Mouse (Mus musculus) heart, postnatal 0 days (tissue): ENCODE results near the gene Pigk. TPM values are rescaled to one million over a fixed set of nuclear protein-coding genes. Genes with fewer than 3 reads are reported as not detected.
A peak's percentile ranks its signal among the peaks of the same experiment; 100 is the strongest.

ENCODE experiments used
- ATAC-seq: fragments of 200-750 bp; cut with Nextera tagmentation; 2 replicates; pipeline ENCODE4 v1.8.0; 2017; ENCODE audit warnings: low read depth, moderate number of reproducible peaks, moderate library complexity; ENCODE audit not compliant: insufficient read depth
- DNase-seq: peaks from one replicate; pipeline ENCODE4 v3.0.0-alpha.2; 2016; ENCODE audit warnings: low spot score
- H3K27ac ChIP-seq: fragments of 300-500 bp; sonication (generic); 2 replicates; pipeline ENCODE4 v1.5.1; 2014; ENCODE audit warnings: low read depth, mild to moderate bottlenecking
- H3K27me3 ChIP-seq: fragments of 300-500 bp; sonication (generic); 2 replicates; pipeline ENCODE4 v1.6.1; 2014; ENCODE audit warnings: low read length, mixed read lengths; ENCODE audit not compliant: control insufficient read depth, insufficient read depth
- H3K36me3 ChIP-seq: fragments of 300-500 bp; sonication (generic); replicated peaks from 2 replicates; pipeline ENCODE4 v1.6.1; 2014; ENCODE audit warnings: low read length, mixed read lengths; ENCODE audit not compliant: control insufficient read depth, insufficient read depth
- H3K4me1 ChIP-seq: fragments of 300-500 bp; sonication (generic); 2 replicates; pipeline ENCODE4 v1.6.1; 2014; ENCODE audit warnings: antibody characterized with exemption; ENCODE audit not compliant: control insufficient read depth, insufficient read depth
- H3K4me2 ChIP-seq: fragments of 300-500 bp; sonication (generic); 2 replicates; pipeline ENCODE4 v1.6.1; 2014; ENCODE audit warnings: low read depth, mild to moderate bottlenecking, low read length, moderate library complexity
- H3K4me3 ChIP-seq: fragments of 300-500 bp; sonication (generic); 2 replicates; pipeline ENCODE4 v1.5.1; 2014; ENCODE audit warnings: low read depth, low read length
- H3K9ac ChIP-seq: fragments of 300-500 bp; sonication (generic); replicated peaks from 2 replicates; pipeline ENCODE4 v1.6.1; 2014; ENCODE audit warnings: low read depth, low read length, mixed read lengths
- H3K9me3 ChIP-seq: fragments of 300-500 bp; sonication (generic); replicated peaks from 2 replicates; pipeline ENCODE4 v1.6.1; 2016; ENCODE audit warnings: low read length; ENCODE audit not compliant: control insufficient read depth
- CTCF ChIP-seq: IDR thresholded peaks from 2 replicates; pipeline ENCODE4 v1.5.1; 2016; ENCODE audit warnings: antibody characterized with exemption, control low read depth, low read depth
- EP300 ChIP-seq: IDR thresholded peaks from 2 replicates; pipeline ENCODE4 v1.6.1; 2016; ENCODE audit warnings: antibody characterized with exemption, low read depth
- WGBS: fragments of 180-500 bp; shearing (Covaris S2); extraction: QIAGEN DNeasy Blood & Tissue Kit; methylation state at CpG from one replicate; pipeline ENCODE4 v1.1.7; 2014; 5-methylcytosine and 5-hydroxymethylcytosine counted together
- polyA plus RNA-seq: library from polyadenylated mRNA; unstranded; fragments of >200 nt; fragmentation: Nextera tagmentation; extraction: Ambion mirVana; gene quantifications from 2 replicates; pipeline ENCODE4 v1.2.1, GENCODE M21; 2015
- total RNA-seq: library from RNA; depleted of rRNA; stranded (reverse); fragments of >200 nt; gene quantifications from 2 replicates; pipeline ENCODE4 v1.2.3, GENCODE M21; 2014; ENCODE audit warnings: low replicate concordance

Pigk gene
- total and polyA plus RNA-seq, 2 experiments from 2014 or later: 17.8 to 28.4 TPM

DNA sequence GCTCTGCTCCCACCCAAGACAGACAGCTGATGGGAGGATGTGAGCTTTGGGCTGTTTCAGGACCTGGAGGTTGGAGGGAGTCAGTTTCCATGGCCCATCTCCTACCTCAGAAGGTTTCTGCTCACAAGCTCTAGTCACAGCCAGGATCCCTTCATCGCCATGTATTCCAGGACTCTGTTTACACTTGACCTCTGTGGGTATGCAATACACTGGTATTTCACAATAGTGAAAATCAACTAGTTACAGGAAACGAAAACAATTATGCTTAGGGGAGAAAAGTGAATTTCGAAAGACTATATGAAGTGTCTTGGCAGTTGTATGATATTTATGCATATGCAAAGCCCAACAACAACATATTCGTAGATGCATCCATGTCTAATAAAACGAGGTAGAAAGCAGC lies 101.2 kb downstream of the Pigk start:
- Histone ChIP-seq H3K36me3 (no peaks in the 10 kb centered on the region), H3K4me3 (no peak overlapping the region), H3K9ac (no peak overlapping the region), H3K27me3 (no peaks in the 10 kb centered on the region), H3K4me2 (no peak overlapping the region), H3K9me3 (no peaks in the 10 kb centered on the region), H3K4me1 (no peaks in the 10 kb centered on the region), H3K27ac (no peak overlapping the region)
- DNase-seq (no peak), ATAC-seq (no peak)
- 83% methylated on average over 5 of the region's 5 CpGs for WGBS
- no peak for TF ChIP-seq EP300
- TF ChIP-seq CTCF: no peak

GRCm38 (mm10) chr3:152820406-152820805 lies 106.5 kb downstream of the Pigk start:
- Histone ChIP-seq H3K4me1 (no peaks in the 10 kb centered on the region), H3K27ac (no peak overlapping the region), H3K4me2 (no peak overlapping the region), H3K9ac (no peak overlapping the region), H3K4me3 (no peak overlapping the region), H3K27me3 (no peaks in the 10 kb centered on the region), H3K9me3 (no peaks in the 10 kb centered on the region), H3K36me3 (no peaks in the 10 kb centered on the region)
- ATAC-seq: no peak
- no peak for TF ChIP-seq EP300
- TF ChIP-seq CTCF: no peak
- DNase-seq: no peak
- whole genome bisulfite sequencing: 67% methylated on average over 3 of the region's 3 CpGs

DNA sequence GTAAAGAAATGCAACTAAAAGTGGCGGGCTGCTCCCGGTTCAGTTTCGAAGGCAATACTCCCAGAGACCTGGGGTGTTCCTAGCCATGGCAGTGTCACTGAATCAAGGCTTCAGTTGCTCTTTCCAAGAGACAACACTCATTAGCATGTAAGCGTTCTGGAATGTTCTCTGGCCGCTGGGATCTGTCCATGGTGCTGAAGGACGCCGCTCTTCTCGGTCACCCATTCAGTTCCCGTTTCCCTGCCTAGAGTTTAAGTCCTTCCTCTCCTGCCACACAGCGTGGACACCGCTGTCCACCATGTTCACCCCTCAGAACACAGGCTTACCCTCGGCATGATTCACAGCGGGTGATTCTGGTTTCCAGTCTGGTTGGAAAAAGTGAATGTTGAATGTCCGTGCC lies 107.3 kb downstream of the Pigk start:
- Histone ChIP-seq H3K9me3 (0 out of 2 replicates have a peak, but pooled peaks cover 5% of the 10 kb centered on the region), H3K4me3 (no peak overlapping the region), H3K27ac (no peak overlapping the region), H3K9ac (no peak overlapping the region), H3K4me2 (no peak overlapping the region), H3K4me1 (no peaks in the 10 kb centered on the region), H3K27me3 (no peaks in the 10 kb centered on the region), H3K36me3 (no peaks in the 10 kb centered on the region)
- ATAC-seq: no peak
- no peak for TF ChIP-seq EP300
- WGBS: 44% methylated on average over 14 of the region's 14 CpGs
- DNase-seq: peak; percentile 73

DNA sequence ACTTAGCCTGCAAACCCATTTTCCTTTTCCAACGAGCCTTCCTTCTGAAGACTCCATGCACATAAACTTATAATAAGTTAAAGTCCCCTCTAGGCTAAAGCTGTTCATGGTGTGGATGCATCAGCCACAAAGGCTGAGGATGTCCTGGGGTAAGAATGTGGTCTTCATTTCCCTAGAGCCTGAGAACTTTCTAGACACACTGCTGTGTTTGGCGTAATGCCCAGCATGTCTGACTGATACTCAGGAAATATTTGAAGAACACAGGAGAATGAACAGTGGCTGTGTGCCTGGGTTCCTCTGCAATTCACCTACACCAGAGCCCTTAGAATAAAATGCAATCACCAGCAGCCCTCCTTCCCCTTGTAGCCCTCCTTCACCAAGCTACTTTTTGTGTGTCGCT lies 117.5 kb downstream of the Pigk start:
- whole genome bisulfite sequencing: 57% methylated on average over 3 of the region's 3 CpGs
- H3K36me3 ChIP-seq: no peaks in the 10 kb centered on the region
- H3K27ac ChIP-seq: no peak overlapping the region
- ATAC-seq (no peak), DNase-seq (no peak)
- no peak for TF ChIP-seq CTCF
- no peak for TF ChIP-seq EP300
- H3K4me1 ChIP-seq: no peaks in the 10 kb centered on the region
- H3K4me2 ChIP-seq: no peak overlapping the region
- no peak overlapping the region for H3K4me3 ChIP-seq
- no peaks in the 10 kb centered on the region for H3K27me3 ChIP-seq
- no peaks in the 10 kb centered on the region for H3K9me3 ChIP-seq
- H3K9ac ChIP-seq: no peak overlapping the region

DNA sequence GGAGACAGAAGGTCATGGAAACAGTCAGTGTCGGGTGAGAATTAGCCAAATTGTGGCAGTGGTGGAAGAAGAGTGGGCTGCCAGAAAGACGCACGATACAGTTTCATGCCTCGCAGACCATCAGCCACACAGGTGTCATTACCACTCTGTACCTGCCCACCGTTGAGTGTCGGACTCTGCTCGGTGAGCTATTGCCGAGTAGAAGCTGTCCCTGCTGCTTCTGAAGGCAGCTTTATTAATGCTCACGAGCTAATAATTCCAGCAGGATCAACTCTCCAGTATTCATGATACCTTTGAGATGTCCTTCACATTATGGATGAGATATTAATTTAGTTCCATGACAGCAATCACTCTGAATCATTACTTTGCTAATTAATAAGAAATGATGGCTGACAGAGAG lies 118.1 kb downstream of the Pigk start:
- Histone ChIP-seq H3K9me3 (no peaks in the 10 kb centered on the region), H3K27ac (no peak overlapping the region), H3K9ac (no peak overlapping the region), H3K4me3 (no peak overlapping the region), H3K36me3 (no peaks in the 10 kb centered on the region), H3K4me1 (no peaks in the 10 kb centered on the region), H3K4me2 (no peak overlapping the region), H3K27me3 (no peaks in the 10 kb centered on the region)
- TF ChIP-seq CTCF: no peak
- ATAC-seq: no peak
- DNase-seq: no peak
- WGBS: 86% methylated on average over 9 of the region's 9 CpGs

DNA sequence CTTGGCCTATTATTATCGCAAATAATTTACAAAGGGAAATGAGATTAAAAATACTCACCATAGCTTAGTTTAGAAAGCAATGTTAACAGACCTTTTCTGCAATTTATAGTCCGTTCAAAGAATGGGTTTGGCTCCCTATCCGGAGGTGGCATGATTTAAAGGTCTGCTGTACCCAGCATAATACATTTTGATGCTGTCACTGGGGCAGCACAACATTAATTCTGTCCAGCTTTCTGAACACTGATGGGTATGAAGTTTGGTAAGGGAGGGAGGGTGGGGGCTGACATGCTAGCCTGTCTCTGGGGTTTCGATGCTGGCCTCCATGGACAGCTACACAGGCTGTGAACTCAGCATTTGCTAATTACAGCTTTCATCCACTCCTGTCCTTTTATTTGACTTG lies 118.5 kb downstream of the Pigk start:
- Histone ChIP-seq H3K4me2 (no peak overlapping the region), H3K4me3 (no peak overlapping the region), H3K36me3 (no peaks in the 10 kb centered on the region), H3K27ac (no peak overlapping the region), H3K9ac (no peak overlapping the region), H3K4me1 (no peaks in the 10 kb centered on the region), H3K27me3 (no peaks in the 10 kb centered on the region), H3K9me3 (no peaks in the 10 kb centered on the region)
- TF ChIP-seq EP300: no peak
- no peak for TF ChIP-seq CTCF
- WGBS: 83% methylated on average over 4 of the region's 4 CpGs
- no peak for ATAC-seq
- DNase-seq: no peak
